Mouse (Mus musculus) hindbrain, embryonic 11.5 days (tissue): ENCODE results near the gene Pole4. TPM values are rescaled to one million over a fixed set of nuclear protein-coding genes. Genes with fewer than 3 reads are reported as not detected.
"Not testable (repeated sequence)": the region's sequence is repeated elsewhere in the genome, so short reads cannot be mapped to it uniquely, and the experiment has no call there.

Experiments used
- ATAC-seq: fragments of 200-750 bp; cut with Nextera tagmentation; 2 replicates; pipeline ENCODE4 v1.8.0; 2017; ENCODE audit warnings: mild to moderate bottlenecking, moderate TSS enrichment, moderate library complexity; ENCODE audit not compliant: low FRiP score
- DNase-seq: peaks from one replicate; pipeline ENCODE4 v3.0.0-alpha.2; 2015; ENCODE audit warnings: low spot score
- H3K27ac ChIP-seq: fragments of 300-500 bp; sonication (generic); 2 replicates; pipeline ENCODE4 v1.5.1; 2014; ENCODE audit warnings: mild to moderate bottlenecking, low read depth, low read length
- H3K27me3 ChIP-seq: fragments of 300-500 bp; sonication (generic); 2 replicates; pipeline ENCODE4 v1.6.1; 2014; ENCODE audit warnings: mild to moderate bottlenecking, low read length, moderate library complexity, mixed read lengths; ENCODE audit not compliant: control insufficient read depth, insufficient read depth
- H3K36me3 ChIP-seq: fragments of 300-500 bp; sonication (generic); 2 replicates; pipeline ENCODE4 v1.6.1; 2014; ENCODE audit warnings: mild to moderate bottlenecking, low read length, moderate library complexity, mixed read lengths; ENCODE audit not compliant: control insufficient read depth, insufficient read depth
- H3K4me1 ChIP-seq: fragments of 300-500 bp; sonication (generic); replicated peaks from 2 replicates; pipeline ENCODE4 v1.6.1; 2014; ENCODE audit warnings: low read length, mixed read lengths; ENCODE audit not compliant: control insufficient read depth, insufficient read depth
- H3K4me2 ChIP-seq: fragments of 300-500 bp; sonication (generic); replicated peaks from 2 replicates; pipeline ENCODE4 v1.6.1; 2014; ENCODE audit warnings: mild to moderate bottlenecking, low read depth, low read length
- H3K4me3 ChIP-seq: fragments of 300-500 bp; sonication (generic); 2 replicates; pipeline ENCODE4 v1.5.1; 2014; ENCODE audit warnings: low read depth, low read length
- H3K9ac ChIP-seq: fragments of 300-500 bp; sonication (generic); 2 replicates; pipeline ENCODE4 v1.6.1; 2014; ENCODE audit warnings: low read depth, low read length
- H3K9me3 ChIP-seq: fragments of 300-500 bp; sonication (generic); 2 replicates; pipeline ENCODE4 v1.6.1; 2016; ENCODE audit warnings: low read length; ENCODE audit not compliant: control insufficient read depth
- WGBS: fragments of 180-500 bp; shearing (Covaris S2); extraction: QIAGEN DNeasy Blood & Tissue Kit; methylation state at CpG from one replicate; pipeline ENCODE4 v1.1.7; 2014; 5-methylcytosine and 5-hydroxymethylcytosine counted together
- polyA plus RNA-seq: library from polyadenylated mRNA; unstranded; fragments of >200 nt; fragmentation: Nextera tagmentation; extraction: Ambion mirVana; gene quantifications from 2 replicates; pipeline ENCODE4 v1.2.1, GENCODE M21; 2014

The Pole4 gene
- polyA plus RNA-seq, 1 experiment from 2014 or later = 107 TPM

- 97% methylated on average over 7 of the region's 8 CpGs for WGBS
- ATAC-seq = not testable (repeated sequence)
Measured at GRCm38 (mm10) chr6:82625331-82625730, 79.8 kb downstream of the Pole4 start.

GRCm38 (mm10) chr6:82613201-82613600, 92.0 kb downstream of the Pole4 start:
- Histone ChIP-seq H3K27ac (no peak overlapping the region), H3K4me2 (no peak overlapping the region), H3K9ac (no peak overlapping the region), H3K27me3 (no peaks in the 10 kb centered on the region), H3K9me3 (no peaks in the 10 kb centered on the region), H3K4me3 (no peak overlapping the region), H3K4me1 (no peaks in the 10 kb centered on the region), H3K36me3 (no peaks in the 10 kb centered on the region)
- ATAC-seq (no peak), DNase-seq (no peak)
- WGBS = 70% methylated on average over 4 of the region's 4 CpGs

More at GRCm38 (mm10) chr6:82625331-82625730, 79.8 kb downstream of the Pole4 start:
- H3K36me3 ChIP-seq, H3K4me2 ChIP-seq, H3K27me3 ChIP-seq, H3K4me3 ChIP-seq, DNase-seq, H3K9me3 ChIP-seq, H3K9ac ChIP-seq, H3K4me1 ChIP-seq, H3K27ac ChIP-seq: not testable (repeated sequence)

GRCm38 (mm10) chr6:82611049-82611448, 94.1 kb downstream of the Pole4 start:
- Histone ChIP-seq H3K36me3 (no peaks in the 10 kb centered on the region), H3K4me3 (no peak overlapping the region), H3K27ac (no peak overlapping the region), H3K9ac (no peak overlapping the region), H3K4me1 (no peaks in the 10 kb centered on the region), H3K9me3 (no peaks in the 10 kb centered on the region), H3K27me3 (no peaks in the 10 kb centered on the region), H3K4me2 (no peak overlapping the region)
- WGBS = 88% methylated on average over 9 of the region's 9 CpGs
- 0 out of 2 replicates have a peak, but pooled peaks have one; percentile 30 for ATAC-seq
- no peak for DNase-seq

- DNase-seq (no peak), ATAC-seq (peak; percentile 68; the same call in 1 of the 2 replicates)
- Histone ChIP-seq H3K9me3 (no peaks in the 10 kb centered on the region), H3K27me3 (no peaks in the 10 kb centered on the region), H3K4me2 (no peak overlapping the region), H3K9ac (no peak overlapping the region), H3K27ac (no peak overlapping the region), H3K4me1 (no peaks in the 10 kb centered on the region), H3K36me3 (no peaks in the 10 kb centered on the region), H3K4me3 (no peak overlapping the region)
- WGBS = 64% methylated on average over 7 of the region's 7 CpGs
Measured at GRCm38 (mm10) chr6:82609339-82609926, 95.7 kb downstream of the Pole4 start.

- Histone ChIP-seq H3K9me3 (no peaks in the 10 kb centered on the region), H3K4me1 (no peaks in the 10 kb centered on the region), H3K27me3 (no peaks in the 10 kb centered on the region), H3K27ac (no peak overlapping the region), H3K4me3 (no peak overlapping the region), H3K9ac (no peak overlapping the region), H3K4me2 (no peak overlapping the region), H3K36me3 (no peaks in the 10 kb centered on the region)
- no peak for DNase-seq
- ATAC-seq = no peak
- 97% methylated on average over 4 of the region's 4 CpGs for WGBS
Measured at GRCm38 (mm10) chr6:82608756-82609155, 96.4 kb downstream of the Pole4 start.

- H3K9ac ChIP-seq = no peak overlapping the region
- H3K9me3 ChIP-seq = no peaks in the 10 kb centered on the region
- ATAC-seq = no peak
- H3K4me2 ChIP-seq = no peak overlapping the region
- no peak overlapping the region for H3K27ac ChIP-seq
- 82% methylated on average over 8 of the region's 8 CpGs for WGBS
- no peaks in the 10 kb centered on the region for H3K36me3 ChIP-seq
- H3K27me3 ChIP-seq = no peaks in the 10 kb centered on the region
- no peak overlapping the region for H3K4me3 ChIP-seq
- H3K4me1 ChIP-seq = no peaks in the 10 kb centered on the region
- DNase-seq = peak; percentile 4
Measured at GRCm38 (mm10) chr6:82604791-82605190, 100.4 kb downstream of the Pole4 start.

GRCm38 (mm10) chr6:82603665-82604064, 101.5 kb downstream of the Pole4 start:
- no peaks in the 10 kb centered on the region for H3K4me1 ChIP-seq
- no peak overlapping the region for H3K9ac ChIP-seq
- ATAC-seq (no peak), DNase-seq (peak; percentile 33)
- 54% methylated on average over 2 of the region's 2 CpGs for WGBS
- no peaks in the 10 kb centered on the region for H3K36me3 ChIP-seq
- H3K4me2 ChIP-seq = no peak overlapping the region
- H3K27ac ChIP-seq = no peak overlapping the region
- H3K27me3 ChIP-seq = no peaks in the 10 kb centered on the region
- H3K4me3 ChIP-seq = no peak overlapping the region
- H3K9me3 ChIP-seq = no peaks in the 10 kb centered on the region

GRCm38 (mm10) chr6:82603228-82603627, 101.9 kb downstream of the Pole4 start:
- H3K4me3 ChIP-seq = no peak overlapping the region
- 90% methylated on average over 9 of the region's 9 CpGs for WGBS
- H3K9ac ChIP-seq = no peak overlapping the region
- no peaks in the 10 kb centered on the region for H3K9me3 ChIP-seq
- no peaks in the 10 kb centered on the region for H3K27me3 ChIP-seq
- no peak for DNase-seq
- ATAC-seq = no peak
- no peaks in the 10 kb centered on the region for H3K36me3 ChIP-seq
- no peaks in the 10 kb centered on the region for H3K4me1 ChIP-seq
- no peak overlapping the region for H3K4me2 ChIP-seq
- H3K27ac ChIP-seq = no peak overlapping the region

- Histone ChIP-seq H3K4me1 (no peaks in the 10 kb centered on the region), H3K27me3 (no peaks in the 10 kb centered on the region), H3K4me2 (no peak overlapping the region), H3K4me3 (no peak overlapping the region), H3K27ac (no peak overlapping the region), H3K9ac (no peak overlapping the region), H3K36me3 (no peaks in the 10 kb centered on the region), H3K9me3 (no peaks in the 10 kb centered on the region)
- ATAC-seq (no peak), DNase-seq (no peak)
- 84% methylated on average over 8 of the region's 8 CpGs for WGBS
Measured at GRCm38 (mm10) chr6:82595461-82596090, 109.6 kb downstream of the Pole4 start.
